Mouse (Mus musculus) forebrain, embryonic 10.5 days (tissue): ENCODE data around the gene Eif3c. TPM values are rescaled to one million over a fixed set of nuclear protein-coding genes. Genes with fewer than 3 reads are reported as not detected.

Source experiments
- DNase-seq: peaks from one replicate; pipeline ENCODE4 v3.0.0-alpha.2; 2017; ENCODE audit warnings: low spot score; ENCODE audit errors: extremely low spot score
- H3K27ac ChIP-seq: fragments of 300-500 bp; sonication (generic); 2 replicates; pipeline ENCODE4 v1.5.1; 2016; ENCODE audit warnings: mild to moderate bottlenecking
- H3K27me3 ChIP-seq: fragments of 300-500 bp; sonication (generic); 2 replicates; pipeline ENCODE4 v1.6.1; 2016; ENCODE audit warnings: mild to moderate bottlenecking; ENCODE audit not compliant: poor library complexity, severe bottlenecking
- H3K36me3 ChIP-seq: fragments of 300-500 bp; sonication (generic); replicated peaks from 2 replicates; pipeline ENCODE4 v1.6.1; 2016; ENCODE audit warnings: mild to moderate bottlenecking, moderate library complexity
- H3K4me1 ChIP-seq: fragments of 300-500 bp; sonication (generic); 2 replicates; pipeline ENCODE4 v1.6.1; 2016
- H3K4me3 ChIP-seq: fragments of 300-500 bp; sonication (generic); 2 replicates; pipeline ENCODE4 v1.5.1; 2016; ENCODE audit warnings: mild to moderate bottlenecking, moderate library complexity
- H3K9me3 ChIP-seq: fragments of 300-500 bp; sonication (generic); 2 replicates; pipeline ENCODE4 v1.6.1; 2016; ENCODE audit warnings: mild to moderate bottlenecking, moderate library complexity
- WGBS: fragments of 180-500 bp; shearing (Covaris S2); methylation state at CpG from one replicate; pipeline ENCODE4 v1.1.7; 2016; 5-methylcytosine and 5-hydroxymethylcytosine counted together
- polyA plus RNA-seq: library from polyadenylated mRNA; unstranded; fragments of >200 nt; fragmentation: Nextera tagmentation; extraction: Ambion mirVana; gene quantifications from 2 replicates; pipeline ENCODE4 v1.2.1, GENCODE M21; 2016

The Eif3c gene
- 230 and 233 TPM in 2 replicates for polyA plus RNA-seq

GRCm38 (mm10) chr7:126566094-126566765, at the start of gene Eif3c:
TSS of gene Eif3c (minus strand) at chr7:126566411.
- WGBS, result 1% methylated on average over 46 of the region's 46 CpGs
- H3K27ac ChIP-seq, result peak within 1 kb of the TSS; percentile 90
- no peaks in the 10 kb centered on the region for H3K27me3 ChIP-seq
- H3K36me3 ChIP-seq, result peaks cover 37% of the 10 kb centered on the region
- DNase-seq, result peak; percentile 85
- H3K9me3 ChIP-seq, result no peaks in the 10 kb centered on the region
- peaks cover 11% of the 10 kb centered on the region for H3K4me1 ChIP-seq
- peak within 1 kb of the TSS; percentile 100 for H3K4me3 ChIP-seq

- no peak for DNase-seq
- no peak overlapping the region for H3K4me3 ChIP-seq
- H3K36me3 ChIP-seq, result no peaks in the 10 kb centered on the region
- 79% methylated on average over 3 of the region's 3 CpGs for WGBS
- no peaks in the 10 kb centered on the region for H3K9me3 ChIP-seq
- no peak overlapping the region for H3K27ac ChIP-seq
- H3K27me3 ChIP-seq, result no peaks in the 10 kb centered on the region
- H3K4me1 ChIP-seq, result no peaks in the 10 kb centered on the region
These were observed 46.5 kb upstream of the Eif3c start for GRCm38 (mm10) chr7:126612736-126613135.

- WGBS, result 88% methylated on average over 5 of the region's 5 CpGs
- H3K27me3 ChIP-seq, result no peaks in the 10 kb centered on the region
- no peak for DNase-seq
- H3K9me3 ChIP-seq, result no peaks in the 10 kb centered on the region
- no peak overlapping the region for H3K27ac ChIP-seq
- H3K36me3 ChIP-seq, result no peaks in the 10 kb centered on the region
- H3K4me3 ChIP-seq, result no peak overlapping the region
- H3K4me1 ChIP-seq, result no peaks in the 10 kb centered on the region
These were observed 41.6 kb upstream of the Eif3c start for GRCm38 (mm10) chr7:126607796-126608195.

- H3K4me1 ChIP-seq, result no peaks in the 10 kb centered on the region
- H3K9me3 ChIP-seq, result no peaks in the 10 kb centered on the region
- H3K36me3 ChIP-seq, result no peaks in the 10 kb centered on the region
- H3K27ac ChIP-seq, result no peak overlapping the region
- no peaks in the 10 kb centered on the region for H3K27me3 ChIP-seq
- DNase-seq, result no peak
- no peak overlapping the region for H3K4me3 ChIP-seq
- WGBS, result 77% methylated on average over 3 of the region's 3 CpGs
These were observed 40.9 kb upstream of the Eif3c start for GRCm38 (mm10) chr7:126607064-126607463.

GRCm38 (mm10) chr7:126606611-126607010, 40.4 kb upstream of the Eif3c start:
- no peak overlapping the region for H3K4me3 ChIP-seq
- peaks cover 2% of the 10 kb centered on the region; the same call in 1 of the 2 replicates for H3K4me1 ChIP-seq
- no peak for DNase-seq
- H3K27me3 ChIP-seq, result no peaks in the 10 kb centered on the region
- 93% methylated on average over 5 of the region's 5 CpGs for WGBS
- no peaks in the 10 kb centered on the region for H3K36me3 ChIP-seq
- H3K27ac ChIP-seq, result no peak overlapping the region
- H3K9me3 ChIP-seq, result no peaks in the 10 kb centered on the region

- Histone ChIP-seq H3K9me3 (no peaks in the 10 kb centered on the region), H3K4me1 (peaks cover 4% of the 10 kb centered on the region; the same call in 1 of the 2 replicates), H3K27me3 (no peaks in the 10 kb centered on the region), H3K4me3 (no peak overlapping the region), H3K27ac (no peak overlapping the region), H3K36me3 (no peaks in the 10 kb centered on the region)
- no peak for DNase-seq
- WGBS, result 91% methylated on average over 3 of the region's 3 CpGs
These were observed 36.4 kb upstream of the Eif3c start for GRCm38 (mm10) chr7:126602650-126603049.

GRCm38 (mm10) chr7:126601896-126602295, 35.7 kb upstream of the Eif3c start:
- peaks cover 4% of the 10 kb centered on the region; the same call in 1 of the 2 replicates for H3K4me1 ChIP-seq
- DNase-seq, result no peak
- H3K4me3 ChIP-seq, result no peak overlapping the region
- no peaks in the 10 kb centered on the region for H3K27me3 ChIP-seq
- WGBS, result 47% methylated on average over 5 of the region's 5 CpGs
- H3K27ac ChIP-seq, result no peak overlapping the region
- no peaks in the 10 kb centered on the region for H3K9me3 ChIP-seq
- H3K36me3 ChIP-seq, result no peaks in the 10 kb centered on the region

- H3K27me3 ChIP-seq, result peaks cover 3% of the 10 kb centered on the region; the same call in 1 of the 2 replicates
- H3K36me3 ChIP-seq, result no peaks in the 10 kb centered on the region
- H3K27ac ChIP-seq, result no peak overlapping the region
- H3K4me1 ChIP-seq, result peaks cover 4% of the 10 kb centered on the region; the same call in 1 of the 2 replicates
- no peak for DNase-seq
- no peaks in the 10 kb centered on the region for H3K9me3 ChIP-seq
- no peak overlapping the region for H3K4me3 ChIP-seq
- WGBS, result 86% methylated on average over 6 of the region's 6 CpGs
These were observed 32.7 kb upstream of the Eif3c start for GRCm38 (mm10) chr7:126598919-126599318.

GRCm38 (mm10) chr7:126596414-126596813, 30.2 kb upstream of the Eif3c start:
- Histone ChIP-seq H3K4me1 (no peaks in the 10 kb centered on the region; the same call in 1 of the 2 replicates), H3K27ac (no peak overlapping the region), H3K27me3 (peaks cover 3% of the 10 kb centered on the region; the same call in 1 of the 2 replicates), H3K36me3 (no peaks in the 10 kb centered on the region), H3K9me3 (no peaks in the 10 kb centered on the region), H3K4me3 (no peak overlapping the region)
- no peak for DNase-seq
- 76% methylated on average over 6 of the region's 6 CpGs for WGBS

GRCm38 (mm10) chr7:126595890-126596289, 29.7 kb upstream of the Eif3c start:
- WGBS, result 79% methylated on average over 5 of the region's 5 CpGs
- Histone ChIP-seq H3K4me3 (no peak overlapping the region), H3K36me3 (no peaks in the 10 kb centered on the region)

GRCm38 (mm10) chr7:126594862-126595561, 28.8 kb upstream of the Eif3c start, which contains the start of gene Il27:
TSS of gene Il27 (minus strand) at chr7:126594941.
- no peak for DNase-seq
- H3K27me3 ChIP-seq, result peaks cover 3% of the 10 kb centered on the region; the same call in 1 of the 2 replicates
- WGBS, result 85% methylated on average over 11 of the region's 11 CpGs

More at GRCm38 (mm10) chr7:126595890-126596289, 29.7 kb upstream of the Eif3c start:
- H3K4me1 ChIP-seq, result no peaks in the 10 kb centered on the region
- H3K27ac ChIP-seq, result no peak overlapping the region
- no peaks in the 10 kb centered on the region for H3K9me3 ChIP-seq
- no peak for DNase-seq
- peaks cover 3% of the 10 kb centered on the region; the same call in 1 of the 2 replicates for H3K27me3 ChIP-seq

GRCm38 (mm10) chr7:126587779-126588178, 21.6 kb upstream of the Eif3c start:
- WGBS, result 5% methylated on average over 16 of the region's 16 CpGs
- Histone ChIP-seq H3K4me3 (peak overlapping the region; percentile 40), H3K27ac (peak overlapping the region; percentile 73), H3K9me3 (no peaks in the 10 kb centered on the region), H3K27me3 (peaks cover 53% of the 10 kb centered on the region), H3K36me3 (no peaks in the 10 kb centered on the region), H3K4me1 (peaks cover 25% of the 10 kb centered on the region)
- peak; percentile 78 for DNase-seq

More at GRCm38 (mm10) chr7:126594862-126595561, 28.8 kb upstream of the Eif3c start, which contains the start of gene Il27:
- H3K27ac ChIP-seq, result no peak within 1 kb of the TSS
- H3K4me1 ChIP-seq, result no peaks in the 10 kb centered on the region
- no peaks in the 10 kb centered on the region for H3K36me3 ChIP-seq
- H3K4me3 ChIP-seq, result no peak within 1 kb of the TSS
- no peaks in the 10 kb centered on the region for H3K9me3 ChIP-seq

- Histone ChIP-seq H3K4me1 (peaks cover 32% of the 10 kb centered on the region), H3K27me3 (peaks cover 53% of the 10 kb centered on the region), H3K4me3 (no peak overlapping the region), H3K9me3 (no peaks in the 10 kb centered on the region), H3K27ac (no peak overlapping the region), H3K36me3 (no peaks in the 10 kb centered on the region)
- WGBS, result 77% methylated on average over 8 of the region's 8 CpGs
- DNase-seq, result no peak
These were observed 20.6 kb upstream of the Eif3c start for GRCm38 (mm10) chr7:126586839-126587238.
